Mouse (Mus musculus) central nervous system, embryonic 11.5 days (tissue): ENCODE measurements around the gene Tex13c3. TPM values are rescaled to one million over a fixed set of nuclear protein-coding genes. Genes with fewer than 3 reads are reported as not detected.

ENCODE experiments used
- polyA plus RNA-seq: library from polyadenylated mRNA; depleted of rRNA; stranded (reverse); fragments of >200 nt; gene quantifications from 2 replicates; pipeline ENCODE4 v1.2.3, GENCODE M21; 2012; rRNA removed

Gene Tex13c3
- not detected in 2 replicates for polyA plus RNA-seq

DNA sequence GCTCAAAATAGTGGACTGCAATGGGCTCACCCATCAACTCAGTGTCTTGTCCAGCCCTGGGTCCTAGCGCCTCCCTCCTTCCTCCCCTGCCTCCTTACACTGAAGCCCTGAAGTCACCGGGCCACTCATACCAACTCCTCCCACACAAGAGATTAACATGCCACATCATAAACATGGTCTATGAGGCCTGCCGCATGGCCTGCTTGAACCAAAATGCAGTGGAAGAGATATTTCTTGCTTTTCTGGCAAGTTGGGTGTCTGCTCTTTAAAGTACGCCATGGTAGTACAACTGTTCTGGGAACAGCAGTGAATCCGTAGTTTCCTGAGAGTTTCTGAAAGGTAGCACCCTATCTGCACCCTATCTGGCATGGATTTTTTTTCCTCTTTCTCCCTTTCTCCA, at the start of gene Tex13c3:
TSS of gene Tex13c3 (minus strand) at position 101 of the 400 bp plus-strand sequence.

